Mouse (Mus musculus): ENCODE results near the gene Elavl3. TPM values are rescaled to one million over a fixed set of nuclear protein-coding genes. Genes with fewer than 3 reads are reported as not detected.
"Not testable (repeated sequence)": the region's sequence is repeated elsewhere in the genome, so short reads cannot be mapped to it uniquely, and the experiment has no call there.

The Elavl3 gene
- total RNA-seq, 2 experiments from 2014 or later, result 148 to 153 TPM

GRCm38 (mm10) chr9:22076223-22076622 lies 24.4 kb upstream of the Elavl3 start:
- intact Hi-C loops (cut with DNase I), result no loop called here
- H3K4me3 ChIP-seq, result no peak overlapping the region
- DNase-seq (ENCODE audit: extremely low spot score in 1 of 2, low spot score in 2 of 2), result no peak
- no peak overlapping the region for H3K27ac ChIP-seq
- no peak for TF ChIP-seq CTCF (IDR thresholded peaks at IDR 0.05)

DNA sequence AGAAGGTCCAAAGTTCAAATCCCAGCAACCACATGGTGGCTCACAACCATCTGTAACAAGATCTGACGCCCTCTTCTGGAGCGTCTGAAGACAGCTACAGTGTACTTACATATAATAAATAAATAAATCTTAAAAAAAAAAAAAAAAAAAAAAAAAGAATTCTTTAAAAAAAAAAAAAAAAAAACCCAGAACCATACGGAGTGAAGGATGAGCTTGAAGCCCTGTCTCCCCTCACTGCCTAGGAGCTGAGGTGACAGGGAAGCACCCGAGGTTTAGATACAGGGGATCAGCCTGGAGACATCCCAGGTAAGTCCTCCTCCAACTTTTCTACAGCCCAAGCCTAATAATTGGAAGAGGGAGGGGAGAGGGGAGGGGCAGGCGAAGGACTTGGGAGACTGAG lies 24.0 kb upstream of the Elavl3 start:
- DNase-seq (ENCODE audit: extremely low spot score in 1 of 2, low spot score in 2 of 2); H3K4me3 ChIP-seq; intact Hi-C loops (cut with DNase I); H3K27ac ChIP-seq: not testable (repeated sequence)

DNA sequence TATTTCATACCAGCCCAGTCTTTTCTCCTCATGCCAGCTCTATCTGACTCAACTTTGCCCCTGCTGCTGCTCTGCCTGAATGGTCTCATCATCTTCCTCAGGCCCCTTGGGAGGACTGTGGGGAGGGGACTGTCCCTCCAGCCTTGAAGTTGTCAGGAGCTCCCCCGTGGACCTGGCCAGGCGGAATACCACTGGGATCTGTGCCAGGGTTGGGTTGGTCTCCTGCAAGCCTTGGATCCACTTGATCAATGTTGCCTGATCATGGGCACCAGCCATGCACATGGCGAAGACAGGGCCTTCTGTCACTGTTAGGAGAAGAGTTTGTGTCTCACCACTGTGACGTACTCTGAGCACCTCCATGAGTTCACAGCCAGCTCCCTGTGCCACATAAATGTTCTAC lies 20.5 kb upstream of the Elavl3 start:
- intact Hi-C loops (cut with DNase I), result no loop called here
- Histone ChIP-seq H3K4me3 (no peak overlapping the region), H3K27ac (no peak overlapping the region)
- TF ChIP-seq CTCF (IDR thresholded peaks at IDR 0.05), result no peak
- DNase-seq (ENCODE audit: extremely low spot score in 1 of 2, low spot score in 2 of 2), result no peak

GRCm38 (mm10) chr9:22070791-22071573 lies 19.2 kb upstream of the Elavl3 start, which contains the start of the genes Gm49318 and Zfp653:
TSS of gene Gm49318 (minus strand) at chr9:22071259.
TSS of gene Zfp653 (minus strand) at chr9:22071376.
- DNase-seq (ENCODE audit: extremely low spot score in 1 of 2, low spot score in 2 of 2), result peak; percentile 96 to 97
- intact Hi-C loops (cut with DNase I), result loop anchor here (2.0 kb wide), 1 partner anchor 46 kb away; the partner anchor contains the start of gene Elof1
- TF ChIP-seq CTCF (IDR thresholded peaks at IDR 0.05), result no peak; the same call in 1 of the 2 replicates
- H3K27ac ChIP-seq, result peak within 1 kb of the TSS; percentile 99
- peak within 1 kb of the TSS; percentile 86 for H3K4me3 ChIP-seq

DNA sequence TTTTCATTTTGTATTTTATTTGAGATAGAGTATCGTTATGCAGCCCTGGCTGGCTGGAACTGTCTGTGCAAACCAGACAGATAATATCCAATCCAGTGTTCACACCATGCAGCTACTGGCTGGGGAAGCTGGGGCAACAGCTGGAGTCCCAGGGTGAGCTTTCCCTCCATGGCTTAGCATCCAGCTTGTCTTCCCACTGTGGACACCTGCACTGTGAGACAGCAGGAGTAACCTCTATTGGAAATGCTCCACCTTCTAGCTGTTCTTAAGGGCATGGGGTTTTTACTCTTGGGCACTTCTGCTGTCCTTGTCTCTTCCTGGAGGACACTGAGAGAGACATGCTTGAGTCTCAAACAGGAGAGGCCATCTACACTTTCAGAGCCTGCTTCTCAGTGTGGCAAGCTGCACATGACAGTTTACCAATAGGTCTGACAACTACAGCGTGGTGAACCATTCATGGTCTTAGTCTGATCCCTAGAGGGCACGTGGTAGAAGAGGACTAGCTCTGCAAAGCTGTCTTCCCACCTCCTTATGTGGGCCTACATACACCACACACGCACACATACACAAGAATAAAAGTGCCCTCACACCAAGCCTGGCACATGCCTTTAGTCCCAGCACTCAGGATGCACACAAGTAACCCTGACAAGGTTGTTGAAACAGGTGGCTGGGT lies 18.2 kb upstream of the Elavl3 start:
- H3K4me3 ChIP-seq, result peak overlapping the region; percentile 86
- no peak for DNase-seq (ENCODE audit: extremely low spot score in 1 of 2, low spot score in 2 of 2)
- TF ChIP-seq CTCF (IDR thresholded peaks at IDR 0.05), result no peak
- H3K27ac ChIP-seq, result peak overlapping the region; percentile 99; the same call in 1 of the 2 replicates
- intact Hi-C loops (cut with DNase I), result loop anchor here (2.0 kb wide), 1 partner anchor 47 kb away; the partner anchor contains the start of gene Elof1

GRCm38 (mm10) chr9:22067195-22067594 lies 15.4 kb upstream of the Elavl3 start:
- no peak for DNase-seq (ENCODE audit: extremely low spot score in 1 of 2, low spot score in 2 of 2)
- no peak overlapping the region for H3K4me3 ChIP-seq
- intact Hi-C loops (cut with DNase I), result no loop called here
- no peak overlapping the region for H3K27ac ChIP-seq
- no peak for TF ChIP-seq CTCF (IDR thresholded peaks at IDR 0.05)

DNA sequence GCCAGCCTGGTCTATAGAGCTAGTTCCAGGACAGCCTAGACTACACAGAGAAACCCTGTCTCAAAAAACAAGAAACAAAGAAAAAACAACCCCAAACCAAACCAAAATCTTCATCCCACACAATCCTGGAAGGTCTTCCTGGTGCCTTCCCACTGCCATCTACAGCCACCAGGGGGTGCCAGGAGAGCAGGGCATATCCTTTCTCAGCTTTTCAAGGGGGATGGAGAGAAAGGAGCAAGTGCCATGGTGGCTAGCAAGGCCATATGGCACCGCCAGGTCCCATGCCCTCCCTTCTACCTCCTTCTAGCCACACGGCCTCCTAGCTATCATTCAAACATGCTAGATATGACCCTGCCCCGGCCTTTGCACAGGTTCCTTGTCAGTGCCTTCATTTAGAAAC lies 14.6 kb upstream of the Elavl3 start:
- DNase-seq (ENCODE audit: extremely low spot score in 1 of 2, low spot score in 2 of 2), result peak; percentile 51 to 54
- intact Hi-C loops (cut with DNase I), result loop anchor here (1.0 kb wide), 1 partner anchor 77 kb away; no protein-coding TSS in a partner anchor
- TF ChIP-seq CTCF (IDR thresholded peaks at IDR 0.05), result peak; percentile 87
- Histone ChIP-seq H3K27ac (no peak overlapping the region), H3K4me3 (no peak overlapping the region)

DNA sequence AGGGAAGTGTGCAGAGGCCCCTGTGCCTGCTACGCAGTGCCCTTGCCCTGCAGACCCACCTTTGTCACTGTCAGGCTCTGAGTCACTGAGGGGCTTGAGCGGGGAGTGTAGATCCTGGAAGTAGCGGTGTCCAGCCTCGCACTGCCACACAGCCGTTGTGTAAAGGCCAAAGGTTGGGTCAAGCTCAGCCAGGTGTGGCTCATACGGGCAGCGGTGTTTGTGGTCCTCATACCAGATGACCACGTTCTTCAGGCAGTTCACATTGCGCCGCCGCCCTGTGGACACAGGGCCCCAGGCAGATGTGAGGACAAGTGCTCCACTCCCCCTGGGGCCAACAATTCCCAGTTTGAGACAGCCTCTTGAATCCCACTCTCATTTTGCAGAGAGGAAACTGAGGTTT lies 13.8 kb upstream of the Elavl3 start:
- no peak overlapping the region for H3K27ac ChIP-seq
- intact Hi-C loops (cut with DNase I), result loop anchor here (1.0 kb wide), 1 partner anchor 78 kb away; no protein-coding TSS in a partner anchor
- no peak for DNase-seq (ENCODE audit: extremely low spot score in 1 of 2, low spot score in 2 of 2)
- TF ChIP-seq CTCF (IDR thresholded peaks at IDR 0.05), result no peak
- no peak overlapping the region for H3K4me3 ChIP-seq

DNA sequence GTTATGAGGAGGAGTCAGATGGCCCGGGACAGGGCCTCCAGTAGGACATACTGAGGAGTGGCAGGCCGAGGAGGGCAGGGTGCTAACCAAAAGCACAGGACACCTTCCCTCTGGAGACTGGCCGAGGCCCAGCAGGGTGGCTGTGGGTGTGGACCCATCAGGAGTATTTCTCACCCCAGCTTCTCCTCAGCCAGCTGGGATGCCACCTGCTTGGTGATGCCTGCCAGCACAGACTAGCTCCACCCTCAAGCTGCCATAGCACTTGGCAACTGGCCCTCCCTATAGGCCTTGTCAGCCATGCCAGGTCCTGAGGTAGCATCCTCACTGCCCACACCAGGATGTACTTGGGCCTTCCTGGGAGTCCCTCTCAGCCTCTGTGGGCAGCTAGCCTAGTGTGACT lies 12.5 kb upstream of the Elavl3 start:
- TF ChIP-seq CTCF (IDR thresholded peaks at IDR 0.05), result no peak
- intact Hi-C loops (cut with DNase I), result no loop called here
- H3K27ac ChIP-seq, result no peak overlapping the region
- H3K4me3 ChIP-seq, result no peak overlapping the region
- peak in 1 of 2 experiments; percentile 48 for DNase-seq (ENCODE audit: extremely low spot score in 1 of 2, low spot score in 2 of 2)

- no peak for TF ChIP-seq CTCF (IDR thresholded peaks at IDR 0.05)
- H3K27ac ChIP-seq, result 0 out of 2 replicates have a peak overlapping the region, but pooled peaks have one; percentile 36
- H3K4me3 ChIP-seq, result no peak overlapping the region
- intact Hi-C loops (cut with DNase I), result no loop called here
- DNase-seq (ENCODE audit: extremely low spot score in 1 of 2, low spot score in 2 of 2), result peak in 1 of 2 experiments; percentile 70
Measured at GRCm38 (mm10) chr9:22061339-22061738, 9.5 kb upstream of the Elavl3 start.

DNA sequence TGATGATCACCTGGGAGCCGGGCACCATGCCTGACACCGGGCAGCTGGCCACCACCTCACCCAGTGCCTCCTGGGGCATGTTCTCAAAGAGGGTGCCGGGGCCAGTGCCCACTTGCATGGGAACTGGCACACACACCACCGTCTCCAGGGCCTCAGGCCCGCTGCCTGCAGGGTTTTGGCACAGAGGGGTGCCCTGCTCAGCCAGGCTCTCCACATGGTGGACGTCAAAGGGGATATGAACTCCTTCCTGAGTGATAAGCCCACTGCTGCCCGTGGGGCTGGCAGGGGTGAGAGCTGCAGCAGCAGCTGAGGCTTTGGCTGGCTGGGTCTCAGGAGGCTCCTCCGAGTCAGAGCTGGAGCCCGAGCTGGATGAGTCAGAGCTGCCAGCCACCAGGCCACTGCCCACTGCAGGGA lies 6.2 kb upstream of the Elavl3 start:
- peak in 1 of 2 experiments; percentile 45 for DNase-seq (ENCODE audit: extremely low spot score in 1 of 2, low spot score in 2 of 2)
- H3K4me3 ChIP-seq, result no peak overlapping the region
- intact Hi-C loops (cut with DNase I), result no loop called here
- TF ChIP-seq CTCF (IDR thresholded peaks at IDR 0.05), result no peak
- H3K27ac ChIP-seq, result no peak overlapping the region

DNA sequence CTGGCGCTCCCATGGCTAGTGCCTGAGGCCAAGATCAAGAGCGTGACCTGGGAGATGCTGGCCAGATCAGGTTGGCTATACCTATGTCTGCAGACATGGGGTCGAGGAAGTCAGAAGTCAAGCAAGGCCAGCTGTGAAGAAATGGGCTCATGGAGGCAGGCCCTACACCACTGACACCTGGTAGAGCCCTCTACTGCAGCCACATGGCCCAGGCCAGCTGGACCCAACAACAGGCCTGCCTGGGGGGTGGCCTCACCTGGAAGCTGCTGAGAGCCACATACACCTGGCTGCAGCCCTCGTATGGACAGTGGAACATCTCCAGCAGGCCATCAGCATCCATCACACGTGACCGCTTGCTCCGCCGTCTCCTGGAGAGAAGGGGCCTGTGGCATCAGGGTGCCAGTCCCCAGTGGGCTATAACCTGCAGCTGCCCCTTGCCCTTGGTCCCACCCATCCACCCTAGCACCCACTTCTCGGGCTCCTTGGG lies 5.3 kb upstream of the Elavl3 start:
- DNase-seq (ENCODE audit: extremely low spot score in 1 of 2, low spot score in 2 of 2), result no peak

More for the DNA sequence above, 5.3 kb upstream of the Elavl3 start:
- H3K27ac ChIP-seq, result no peak overlapping the region
- H3K4me3 ChIP-seq, result no peak overlapping the region
- no peak for TF ChIP-seq CTCF (IDR thresholded peaks at IDR 0.05)
- intact Hi-C loops (cut with DNase I), result no loop called here
